Mouse (Mus musculus): Measurements from ENCODE around the gene Ndufa9. TPM values are rescaled to one million over a fixed set of nuclear protein-coding genes. Genes with fewer than 3 reads are reported as not detected.
A peak's percentile ranks its signal among the peaks of the same experiment; 100 is the strongest.

Ndufa9 gene
- total RNA-seq (2014; rRNA removed) (106 and 133 TPM in 2 replicates), polyA plus RNA-seq (2015; fragmentation: Nextera tagmentation; extraction: Ambion mirVana) (247 and 255 TPM in 2 replicates)

DNA sequence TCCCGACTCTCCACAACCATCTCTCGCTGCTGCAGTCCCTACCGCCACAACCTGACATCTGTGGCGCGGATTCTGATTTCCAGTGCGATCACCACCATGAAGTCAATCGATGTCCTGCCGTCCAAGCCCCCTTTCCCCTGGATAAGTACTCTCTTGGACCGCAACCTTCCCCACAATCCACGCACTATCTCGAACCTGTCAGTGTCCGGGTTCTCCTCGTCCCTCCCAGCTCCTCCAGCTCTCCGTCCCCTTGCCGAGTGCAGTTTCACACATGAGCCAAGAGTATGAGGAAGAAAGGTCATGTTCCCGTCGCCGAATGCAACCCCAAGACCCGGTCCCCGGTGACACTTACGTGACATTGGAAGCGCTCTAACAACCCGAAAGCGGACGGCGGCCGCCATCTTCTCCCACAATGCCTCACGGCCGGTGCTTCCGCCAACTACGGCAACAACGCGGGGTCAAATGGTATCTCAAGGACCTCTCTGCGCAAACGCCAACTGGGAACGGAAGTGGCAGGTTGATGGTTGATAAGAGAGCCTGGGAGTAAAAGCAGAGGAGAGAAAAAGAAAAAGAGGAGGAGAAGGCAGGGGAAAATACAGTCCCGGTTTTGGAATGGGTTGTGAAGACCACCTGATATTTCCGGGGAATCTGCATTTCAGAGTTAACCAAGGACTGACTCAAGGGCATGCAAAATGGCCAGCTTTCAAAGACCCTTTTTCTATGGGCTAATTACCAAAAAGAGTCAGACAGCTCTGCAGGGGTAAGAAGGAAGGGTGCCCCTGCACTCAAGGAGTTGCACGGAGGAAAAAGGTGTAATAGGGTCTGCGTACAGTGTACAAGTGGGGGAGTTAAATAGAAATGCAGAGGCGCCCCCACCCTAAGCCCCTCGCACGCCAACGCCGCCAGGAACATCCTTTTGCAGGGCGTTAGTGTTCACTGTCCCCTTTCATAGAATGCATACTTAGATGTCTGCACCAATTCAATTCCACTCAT is at the start of gene Ndufa9:
TSS of gene Ndufa9 (minus strand) at position 425 of the 993 bp plus-strand sequence.
- H3K4me1 ChIP-seq (ENCODE audit: insufficient read depth, low read length) = peaks cover 7% of the 10 kb centered on the region; the same call in 1 of the 2 replicates
- H3K36me3 ChIP-seq (ENCODE audit: insufficient read depth, low read length) = no peaks in the 10 kb centered on the region; the same call in 1 of the 2 replicates
- H3K4me3 ChIP-seq (ENCODE audit: low read length) = peak within 1 kb of the TSS; percentile 87
- DNase-seq (ENCODE audit: low spot score) = peak; percentile 96
- WGBS = 7% methylated on average over 46 of the region's 46 CpGs
- H3K9ac ChIP-seq (replicated peaks; ENCODE audit: low read length) = peak within 1 kb of the TSS; percentile 82
- ATAC-seq = peak; percentile 90
- peak within 1 kb of the TSS; percentile 70 for H3K4me2 ChIP-seq (ENCODE audit: low read depth, low read length)
- H3K27ac ChIP-seq = peak within 1 kb of the TSS; percentile 86
- TF ChIP-seq CTCF (IDR thresholded peaks at IDR 0.05; ENCODE audit: low read depth) = no peak
- no peaks in the 10 kb centered on the region for H3K9me3 ChIP-seq (ENCODE audit: low read length)
- H3K27me3 ChIP-seq (ENCODE audit: insufficient read depth, low read length) = no peaks in the 10 kb centered on the region

DNA sequence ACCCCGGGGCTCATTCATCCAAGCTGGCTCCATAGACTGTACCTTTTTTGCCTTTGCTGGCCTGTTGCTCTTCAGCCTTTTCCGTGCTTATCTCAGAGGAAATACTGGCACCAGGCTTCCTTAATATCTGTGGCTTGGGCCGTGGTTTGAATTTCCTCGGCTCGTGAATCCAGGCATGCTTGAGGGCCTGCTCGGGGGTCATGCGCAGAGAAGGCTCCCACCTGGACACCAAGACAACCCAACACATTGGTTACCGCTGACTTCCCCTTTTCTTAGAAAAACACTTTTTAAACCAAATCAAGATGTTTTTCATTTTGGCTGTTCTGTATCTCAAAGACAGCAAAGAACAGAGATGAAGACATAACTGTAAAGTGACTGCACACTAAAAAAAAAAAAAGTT is 28.2 kb upstream of the Ndufa9 start:
- Histone ChIP-seq H3K27ac (no peak overlapping the region), H3K36me3 (ENCODE audit: insufficient read depth, low read length) (no peaks in the 10 kb centered on the region), H3K4me3 (ENCODE audit: low read length) (no peak overlapping the region), H3K27me3 (ENCODE audit: insufficient read depth, low read length) (no peaks in the 10 kb centered on the region), H3K9ac (replicated peaks; ENCODE audit: low read length) (no peak overlapping the region), H3K9me3 (ENCODE audit: low read length) (no peaks in the 10 kb centered on the region), H3K4me2 (ENCODE audit: low read depth, low read length) (no peak overlapping the region), H3K4me1 (ENCODE audit: insufficient read depth, low read length) (no peaks in the 10 kb centered on the region)
- ATAC-seq (no peak), DNase-seq (ENCODE audit: low spot score) (no peak)
- TF ChIP-seq CTCF (IDR thresholded peaks at IDR 0.05; ENCODE audit: low read depth) = no peak
- WGBS = 88% methylated on average over 8 of the region's 8 CpGs

DNA sequence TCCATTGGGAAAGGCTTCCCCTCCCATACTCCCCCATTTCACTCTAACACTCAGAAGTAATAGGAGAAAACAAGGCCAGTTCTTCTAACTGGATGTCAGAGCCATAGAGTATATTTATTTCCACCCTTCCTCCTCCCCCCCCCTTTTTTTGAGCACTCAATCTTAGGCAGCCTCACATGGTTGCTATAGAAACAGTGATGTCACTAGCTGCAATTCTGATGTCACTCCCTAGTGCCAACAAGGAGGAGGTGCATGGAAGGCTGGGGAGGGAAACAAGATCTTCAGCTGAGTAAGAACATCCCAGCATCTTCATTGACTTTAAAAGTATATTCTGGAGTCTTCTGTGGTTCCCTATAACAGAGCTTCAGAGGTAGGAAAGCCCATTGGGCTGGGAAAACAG is 3.9 kb upstream of the Ndufa9 start, which contains the start of gene Akap3:
TSS of gene Akap3 (plus strand) at position 218 of the 400 bp plus-strand sequence.
- Histone ChIP-seq H3K36me3 (ENCODE audit: insufficient read depth, low read length) (no peaks in the 10 kb centered on the region), H3K27me3 (ENCODE audit: insufficient read depth, low read length) (no peaks in the 10 kb centered on the region), H3K27ac (no peak within 1 kb of the TSS), H3K9ac (replicated peaks; ENCODE audit: low read length) (no peak within 1 kb of the TSS), H3K4me1 (ENCODE audit: insufficient read depth, low read length) (peaks cover 4% of the 10 kb centered on the region; the same call in 1 of the 2 replicates), H3K4me2 (ENCODE audit: low read depth, low read length) (no peak within 1 kb of the TSS), H3K4me3 (ENCODE audit: low read length) (no peak within 1 kb of the TSS), H3K9me3 (ENCODE audit: low read length) (no peaks in the 10 kb centered on the region)
- TF ChIP-seq CTCF (IDR thresholded peaks at IDR 0.05; ENCODE audit: low read depth) = no peak
- DNase-seq (ENCODE audit: low spot score) (no peak), ATAC-seq (no peak)

DNA sequence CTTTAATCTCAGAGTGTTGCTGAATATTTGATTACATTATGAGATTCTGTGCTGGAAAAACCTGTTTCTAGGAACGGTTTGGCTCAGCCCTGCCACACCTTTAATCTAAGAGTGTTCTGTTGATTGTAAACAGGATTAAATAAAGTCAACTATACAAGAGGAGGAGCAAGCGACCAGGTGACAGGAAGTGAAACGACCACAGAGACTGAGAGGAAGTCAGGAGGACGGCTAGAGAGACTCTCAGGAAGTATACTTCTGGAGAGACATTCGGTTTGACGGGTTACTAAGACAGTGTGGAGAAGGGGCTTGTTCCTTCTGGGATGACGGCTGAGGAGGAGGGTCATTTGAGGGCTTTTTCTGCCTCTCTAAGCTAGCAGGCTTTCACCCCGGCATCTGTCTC is 12.3 kb downstream of the Ndufa9 start:
- WGBS = 91% methylated on average over 8 of the region's 8 CpGs
- TF ChIP-seq CTCF (IDR thresholded peaks at IDR 0.05; ENCODE audit: low read depth) = no peak
- peaks cover 98% of the 10 kb centered on the region for H3K36me3 ChIP-seq (ENCODE audit: insufficient read depth, low read length)
- no peak overlapping the region for H3K27ac ChIP-seq
- H3K4me2 ChIP-seq (ENCODE audit: low read depth, low read length) = no peak overlapping the region
- H3K9ac ChIP-seq (replicated peaks; ENCODE audit: low read length) = no peak overlapping the region
- ATAC-seq = no peak
- no peak for DNase-seq (ENCODE audit: low spot score)
- no peaks in the 10 kb centered on the region for H3K9me3 ChIP-seq (ENCODE audit: low read length)
- H3K27me3 ChIP-seq (ENCODE audit: insufficient read depth, low read length) = no peaks in the 10 kb centered on the region
- no peak overlapping the region for H3K4me3 ChIP-seq (ENCODE audit: low read length)
- H3K4me1 ChIP-seq (ENCODE audit: insufficient read depth, low read length) = no peaks in the 10 kb centered on the region

DNA sequence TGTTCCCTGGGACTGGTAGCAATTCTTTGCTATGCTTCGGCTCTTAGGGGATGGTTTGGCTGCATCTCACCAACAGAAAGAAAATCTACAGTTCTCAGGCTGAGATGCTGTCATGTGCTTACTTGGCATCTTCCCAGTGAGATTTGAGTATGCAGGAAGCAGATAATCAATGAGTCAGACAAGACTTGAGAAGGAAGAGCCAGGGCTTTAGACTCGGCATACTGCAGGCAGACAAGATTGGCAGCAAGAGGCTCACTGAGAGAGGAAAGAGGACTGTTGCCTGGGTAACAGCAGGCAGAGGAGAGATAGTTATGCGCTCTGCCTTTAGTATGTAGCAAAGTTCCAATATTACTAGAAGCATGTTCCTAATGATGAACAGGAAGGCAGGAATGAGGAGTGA is 25.8 kb downstream of the Ndufa9 start:
- Histone ChIP-seq H3K27me3 (ENCODE audit: insufficient read depth, low read length) (no peaks in the 10 kb centered on the region), H3K9me3 (ENCODE audit: low read length) (no peaks in the 10 kb centered on the region), H3K4me3 (ENCODE audit: low read length) (no peak overlapping the region), H3K4me2 (ENCODE audit: low read depth, low read length) (no peak overlapping the region), H3K36me3 (ENCODE audit: insufficient read depth, low read length) (peaks cover 47% of the 10 kb centered on the region), H3K27ac (no peak overlapping the region), H3K9ac (replicated peaks; ENCODE audit: low read length) (no peak overlapping the region), H3K4me1 (ENCODE audit: insufficient read depth, low read length) (no peaks in the 10 kb centered on the region)
- no peak for ATAC-seq
- no peak for TF ChIP-seq CTCF (IDR thresholded peaks at IDR 0.05; ENCODE audit: low read depth)
- no peak for DNase-seq (ENCODE audit: low spot score)
- 79% methylated on average over 3 of the region's 3 CpGs for WGBS

DNA sequence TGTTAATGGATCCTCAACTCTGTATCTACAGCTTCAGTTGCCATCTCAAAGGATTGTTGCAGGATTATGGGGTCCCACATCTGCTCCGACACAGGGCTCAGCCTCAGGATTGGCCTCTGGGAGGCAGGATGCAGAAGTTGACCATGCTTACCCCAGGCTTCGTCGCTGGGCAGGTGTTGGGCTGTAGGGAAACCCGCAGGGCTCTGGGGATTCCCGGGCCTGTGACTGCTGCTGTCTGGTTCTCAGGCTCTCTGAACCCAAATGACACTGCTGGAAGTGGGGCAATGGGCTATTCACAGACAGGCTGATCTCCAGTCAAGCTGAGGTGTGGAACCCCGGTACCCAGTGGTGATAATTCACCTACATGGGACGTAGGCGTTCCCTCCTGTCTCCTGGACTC is 32.6 kb downstream of the Ndufa9 start:
- H3K27me3 ChIP-seq (ENCODE audit: insufficient read depth, low read length) = no peaks in the 10 kb centered on the region
- no peak for DNase-seq (ENCODE audit: low spot score)
- H3K36me3 ChIP-seq (ENCODE audit: insufficient read depth, low read length) = peaks cover 10% of the 10 kb centered on the region
- ATAC-seq = no peak
- WGBS = 92% methylated on average over 8 of the region's 8 CpGs
- H3K9me3 ChIP-seq (ENCODE audit: low read length) = no peaks in the 10 kb centered on the region
- no peaks in the 10 kb centered on the region for H3K4me1 ChIP-seq (ENCODE audit: insufficient read depth, low read length)
- H3K4me3 ChIP-seq (ENCODE audit: low read length) = no peak overlapping the region
- no peak overlapping the region for H3K27ac ChIP-seq
- H3K9ac ChIP-seq (replicated peaks; ENCODE audit: low read length) = no peak overlapping the region
- H3K4me2 ChIP-seq (ENCODE audit: low read depth, low read length) = no peak overlapping the region
- TF ChIP-seq CTCF (IDR thresholded peaks at IDR 0.05; ENCODE audit: low read depth) = no peak
